Mouse (Mus musculus) thymus, postnatal 36 days (tissue): ENCODE data around the gene Gm20388.
"Not testable (repeated sequence)": the region's sequence is repeated elsewhere in the genome, so short reads cannot be mapped to it uniquely, and the experiment has no call there.

Experiments
- DNase-seq, 2 experiments: peaks; one replicate each; pipeline ENCODE4 v3.0.0; 2022; ENCODE audit warnings: mixed read lengths in 2 of 2

Gene Gm20388

DNA sequence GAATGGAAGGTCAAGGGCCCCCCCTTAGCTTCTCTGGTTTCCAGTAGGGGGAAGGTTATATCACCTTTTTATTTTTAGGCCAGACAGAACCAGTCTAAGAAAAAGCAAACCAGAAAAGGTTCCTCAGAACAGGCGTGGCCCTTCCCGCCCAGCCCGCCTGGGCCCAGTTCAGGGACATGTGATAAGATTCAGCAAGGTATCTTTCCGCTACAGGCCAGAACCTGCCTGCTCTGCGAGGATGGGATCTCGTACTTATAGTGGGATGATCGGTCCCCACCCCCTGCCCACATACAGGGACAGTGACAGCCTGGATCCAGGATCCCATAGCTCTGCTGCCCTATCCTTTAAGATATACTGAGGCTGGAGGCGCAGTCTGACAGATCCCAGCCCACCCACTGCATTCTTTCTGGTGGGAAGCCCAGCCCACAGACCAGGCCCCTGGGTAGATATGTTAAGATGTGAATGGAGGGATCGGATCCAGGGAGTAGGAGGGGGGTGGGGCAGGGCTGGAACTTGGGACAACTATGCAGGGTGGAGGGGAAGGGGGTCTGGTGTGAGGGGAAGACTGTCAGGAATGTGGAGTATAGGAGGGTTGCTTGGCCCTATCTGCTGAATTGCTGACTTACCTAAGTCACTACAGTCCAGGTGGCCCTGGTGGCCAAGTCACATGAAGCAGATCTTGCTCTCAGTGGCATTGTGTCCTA lies 3245.6 kb downstream of the Gm20388 start:
- no peak for DNase-seq

DNA sequence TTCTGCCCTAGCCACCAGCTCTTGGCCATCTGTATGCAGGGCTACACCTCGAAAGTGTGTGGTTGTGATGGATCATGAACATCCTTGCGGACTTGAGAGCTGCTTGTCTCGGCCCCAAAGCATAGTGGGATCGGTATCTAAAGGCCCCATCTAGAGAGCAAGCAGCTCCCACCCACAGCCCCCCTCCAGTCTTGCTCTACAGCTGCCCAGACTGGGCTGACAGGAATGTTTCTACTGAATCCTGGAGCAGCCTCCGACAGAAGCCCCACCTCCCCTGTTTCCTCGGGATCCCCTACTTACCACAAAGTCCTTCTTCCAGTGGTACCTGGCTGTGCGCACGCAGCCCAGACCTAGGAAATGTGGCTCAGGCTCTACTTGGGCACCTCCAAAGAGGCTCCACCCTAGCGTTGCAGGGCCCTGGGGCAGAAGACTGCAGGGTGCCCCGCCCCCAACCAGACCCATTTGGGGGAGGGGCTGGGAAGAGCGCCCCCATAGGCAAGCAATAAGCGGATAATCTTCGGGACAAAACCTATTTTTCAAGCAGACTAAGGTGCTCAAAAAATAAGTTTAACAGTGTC lies 3247.3 kb downstream of the Gm20388 start, which contains the start of gene Sult5a1:
Sult5a1 (minus strand) TSS at position 428 of the 578 bp plus-strand sequence.
- DNase-seq, result no peak

DNA sequence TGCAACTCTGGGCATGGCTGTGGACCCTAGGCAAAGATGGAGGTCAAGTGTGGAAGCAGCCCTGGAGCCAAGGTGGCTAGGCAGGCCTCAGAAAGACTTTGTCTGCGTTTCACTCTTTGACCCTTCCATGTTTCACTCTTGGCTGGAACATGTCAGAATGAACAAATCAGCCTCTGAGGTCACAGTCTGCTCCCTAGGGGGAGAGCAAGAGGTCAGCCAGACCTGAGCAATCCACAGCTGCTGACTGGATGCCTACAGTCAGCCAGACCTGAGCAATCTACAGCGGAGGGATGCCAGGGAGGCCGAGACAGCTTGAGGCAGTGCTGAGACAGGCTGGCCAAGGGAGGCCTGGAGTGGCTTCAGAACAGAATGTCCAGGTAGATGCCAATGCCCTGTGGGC lies 3270.8 kb downstream of the Gm20388 start:
- no peak for DNase-seq

DNA sequence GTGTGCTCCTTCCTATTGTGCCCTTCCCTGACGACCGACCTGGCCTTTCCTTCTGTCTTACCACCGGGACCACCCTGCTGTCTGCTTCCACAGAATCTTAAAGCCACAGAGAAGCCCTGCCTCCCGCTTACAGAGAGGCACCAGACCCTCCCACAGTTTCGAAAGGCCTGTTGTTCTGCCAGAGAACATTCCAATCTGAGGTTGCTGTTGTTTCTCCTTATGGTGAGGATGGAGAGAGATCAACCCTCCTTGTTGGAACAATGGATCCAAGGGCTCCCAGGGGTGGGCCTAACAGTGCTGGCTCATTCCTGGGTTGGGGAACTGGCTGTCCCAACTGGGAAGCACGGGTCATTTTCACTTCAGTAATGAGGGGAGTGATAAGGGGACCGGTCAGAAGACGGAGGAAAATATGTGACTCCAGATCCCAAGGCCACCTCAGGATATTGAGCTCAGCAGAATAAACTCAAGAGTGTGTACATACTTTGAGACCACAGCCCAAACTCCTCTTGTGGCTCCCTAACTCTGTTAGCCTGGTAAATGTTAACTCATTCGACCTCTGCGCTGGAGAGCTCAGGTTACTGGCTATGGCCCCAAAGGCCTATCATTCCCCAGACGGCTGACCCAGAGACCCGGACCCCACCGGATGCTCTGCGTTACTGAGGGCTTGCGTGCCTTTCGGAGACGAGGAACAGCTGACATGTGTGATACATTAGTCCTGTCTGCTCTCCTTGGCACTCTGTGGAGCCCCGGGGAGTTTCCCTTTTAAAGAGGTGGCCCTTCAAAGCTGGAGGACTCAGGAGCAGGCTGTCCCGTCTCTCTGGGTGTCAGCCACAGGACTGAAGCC lies 3275.1 kb downstream of the Gm20388 start, which contains the start of gene Dpep1:
Dpep1 (plus strand) TSS at position 677 of the 844 bp plus-strand sequence.
- DNase-seq, result no peak

DNA sequence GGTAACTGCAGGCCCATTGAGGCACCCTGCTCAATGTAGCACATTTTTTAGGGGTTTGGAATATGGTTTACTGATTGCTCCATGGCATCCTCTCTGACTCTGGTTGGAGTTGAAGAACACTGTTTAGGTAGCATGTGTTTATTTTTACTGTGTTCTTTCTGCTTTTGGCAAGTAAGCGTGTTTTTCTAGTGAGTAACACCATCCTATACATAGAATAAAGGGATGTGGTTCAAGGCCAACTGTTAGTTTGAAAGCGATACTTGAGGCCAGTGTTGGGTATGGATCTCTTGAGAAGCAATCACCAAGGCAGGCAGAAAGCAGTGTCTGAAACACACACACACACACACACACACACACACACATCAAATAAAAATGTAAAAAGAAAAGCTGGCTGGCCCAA lies 3277.4 kb downstream of the Gm20388 start:
- no peak for DNase-seq

DNA sequence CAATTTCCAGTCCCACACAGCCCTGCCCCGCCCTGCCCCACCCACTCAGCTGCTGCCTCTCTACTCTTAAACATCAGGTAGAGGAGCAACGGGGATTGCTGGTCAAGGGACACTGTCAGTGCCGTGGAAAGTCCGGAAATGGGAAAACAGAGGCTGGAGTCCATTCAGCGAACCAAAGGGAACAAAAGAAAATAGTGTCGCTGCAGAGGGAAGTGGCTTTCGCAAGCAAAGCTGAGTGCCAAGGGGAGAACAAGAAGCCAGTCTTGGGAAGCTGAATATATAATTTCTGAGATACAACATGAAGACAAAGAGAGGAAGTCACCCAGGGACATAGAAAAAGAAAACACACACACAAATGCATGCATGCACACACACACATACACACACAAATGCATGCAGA lies 3278.2 kb downstream of the Gm20388 start:
- DNase-seq, result no peak

DNA sequence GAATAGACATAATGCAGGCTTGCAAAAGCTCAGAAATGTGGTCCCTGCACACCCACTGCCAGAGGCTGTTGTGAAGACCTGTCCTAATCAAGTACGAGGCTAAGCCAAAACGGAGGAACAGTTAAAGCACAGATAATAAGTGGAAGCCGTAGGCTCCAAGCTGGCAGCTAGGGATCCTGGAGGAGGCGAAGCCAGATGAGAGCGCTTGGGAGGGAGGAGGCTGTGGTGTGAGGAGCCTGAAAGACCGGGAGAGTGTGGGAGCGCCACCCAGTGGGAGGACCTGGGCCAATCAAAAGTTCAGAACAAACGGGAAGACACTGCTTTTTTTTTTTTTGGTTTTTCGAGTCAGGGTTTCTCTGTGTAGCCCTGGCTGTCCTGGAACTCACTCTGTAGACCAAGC lies 3280.0 kb downstream of the Gm20388 start:
- DNase-seq, result peak; percentile 41 to 49

DNA sequence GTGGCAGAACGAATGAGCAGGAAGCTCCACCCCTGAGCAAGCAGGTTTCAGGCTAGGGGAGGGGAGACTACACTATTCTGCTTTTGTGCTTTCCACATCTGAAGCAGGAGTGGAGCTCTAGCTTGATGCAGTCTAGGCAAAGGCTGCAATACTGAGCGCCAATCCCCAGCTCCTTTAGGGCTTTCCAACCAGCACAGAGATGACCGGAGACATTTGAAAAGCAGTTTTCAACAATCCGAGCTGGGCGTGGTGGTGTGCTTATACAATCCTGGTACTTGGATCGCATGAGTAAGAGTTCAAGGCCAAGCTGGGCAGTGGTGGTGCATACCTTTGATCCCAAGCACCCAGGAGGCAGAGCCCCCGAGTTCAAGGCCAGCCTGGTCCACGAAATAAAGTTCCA lies 3281.3 kb downstream of the Gm20388 start:
- DNase-seq, result no peak

DNA sequence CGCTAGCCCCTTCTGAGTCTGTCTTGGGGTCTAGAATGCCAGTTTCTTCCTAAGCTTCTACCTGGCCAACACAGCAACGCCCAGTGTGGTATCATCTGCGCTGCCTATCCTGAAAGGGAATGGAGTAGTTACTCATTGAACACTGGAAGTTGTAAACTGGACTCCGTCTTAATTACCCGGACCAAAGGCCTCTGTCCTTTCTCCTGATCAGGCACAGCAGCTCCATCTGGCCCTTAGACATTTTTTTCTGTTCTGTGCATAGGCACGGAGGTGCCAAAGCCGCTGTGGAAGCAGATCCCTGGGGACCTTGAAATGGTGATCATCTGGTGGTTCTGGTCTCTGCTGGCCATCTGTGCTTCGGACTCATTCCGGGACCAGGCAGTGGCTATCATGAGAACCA lies 3283.1 kb downstream of the Gm20388 start:
- DNase-seq, result no peak

DNA sequence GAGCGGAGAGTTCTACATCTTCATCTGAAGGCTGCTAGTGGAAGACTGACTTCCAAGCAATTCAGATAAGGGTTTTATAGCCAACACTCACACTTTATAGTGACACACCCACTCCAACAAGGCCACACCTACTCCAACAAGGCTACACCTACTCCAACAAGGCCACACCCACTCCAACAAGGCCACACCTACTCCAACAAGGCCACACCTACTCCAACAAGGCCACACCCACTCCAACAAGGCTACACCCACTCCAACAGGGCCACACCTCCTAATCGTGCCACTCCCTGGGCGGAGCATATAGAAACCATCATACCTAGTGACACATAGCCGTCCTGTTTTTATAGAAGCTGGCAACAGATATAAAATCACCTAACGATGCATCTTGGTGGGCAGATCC lies 3286.4 kb downstream of the Gm20388 start:
- not testable (repeated sequence) for DNase-seq

DNA sequence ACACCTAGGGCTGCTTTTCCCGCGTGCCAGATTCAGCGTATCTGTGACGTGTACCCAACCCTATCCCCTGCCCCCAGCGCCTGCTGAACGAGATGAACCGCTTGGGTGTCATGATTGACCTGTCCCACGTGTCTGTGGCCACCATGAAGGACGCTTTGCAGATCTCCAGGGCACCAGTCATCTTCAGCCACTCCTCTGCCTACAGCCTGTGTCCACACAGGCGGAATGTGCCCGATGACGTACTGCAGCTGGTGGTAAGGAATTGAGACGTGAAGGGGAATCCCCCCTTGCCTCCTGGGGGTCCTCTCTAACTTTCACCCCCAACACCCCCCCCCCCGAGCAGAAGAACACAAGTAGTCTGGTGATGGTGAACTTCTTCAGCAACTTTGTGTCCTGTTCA lies 3289.2 kb downstream of the Gm20388 start:
- DNase-seq, result no peak

DNA sequence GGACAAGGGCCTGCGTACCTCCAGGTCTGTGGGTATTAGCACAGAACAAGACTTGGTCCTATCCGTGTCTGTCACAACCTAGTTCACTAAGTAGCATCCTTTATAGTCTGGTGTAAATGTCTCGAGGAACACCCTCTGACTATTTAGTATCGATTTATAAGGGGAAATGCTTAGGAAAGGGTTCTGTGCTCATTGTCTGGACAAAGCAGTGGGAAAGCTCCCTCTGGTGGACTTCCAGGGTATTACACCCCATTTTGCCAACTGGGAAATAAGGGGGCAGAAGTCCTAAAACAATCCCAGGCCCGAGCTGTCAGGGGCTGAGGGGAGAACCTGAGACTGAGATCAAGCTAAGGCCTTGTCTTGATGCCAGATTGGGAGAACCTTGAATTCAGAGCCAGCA lies 3291.6 kb downstream of the Gm20388 start:
- DNase-seq, result peak; percentile 39 to 59

DNA sequence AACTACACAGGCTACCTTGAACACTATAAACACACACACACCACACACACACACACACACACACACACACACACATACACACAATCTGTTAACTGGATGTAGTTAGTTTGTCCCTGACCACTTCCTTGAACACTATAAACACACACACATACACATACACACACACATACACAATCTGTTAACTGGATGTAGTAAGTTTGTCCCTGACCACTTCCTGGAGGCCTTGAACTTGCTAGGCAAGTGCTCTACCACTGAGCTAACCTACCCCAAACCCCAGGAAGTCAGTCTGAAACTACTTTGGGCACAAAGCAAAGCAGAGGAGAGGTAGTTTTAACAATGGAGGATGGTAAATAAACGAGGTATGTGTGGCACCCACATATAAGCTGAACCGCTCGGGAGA lies 3292.9 kb downstream of the Gm20388 start:
- no peak for DNase-seq

DNA sequence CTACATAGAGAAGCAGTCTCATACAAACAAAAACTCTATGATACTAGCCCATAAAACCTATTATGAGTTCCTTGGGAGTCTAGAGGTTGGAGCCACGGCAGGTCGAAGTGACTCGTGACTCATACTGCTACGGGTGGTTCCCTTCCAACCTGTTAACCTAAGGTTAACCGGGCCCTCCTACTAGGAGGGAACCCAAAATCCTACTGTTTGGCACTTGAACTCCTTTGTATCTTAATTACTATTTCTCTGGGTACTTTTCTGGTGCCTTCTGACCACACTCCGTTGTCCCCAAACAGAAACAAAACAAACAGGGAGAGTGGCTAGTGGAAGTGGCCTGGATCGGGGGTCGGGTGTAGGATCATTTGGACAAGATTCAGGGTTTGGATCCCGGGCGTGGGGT lies 3301.2 kb downstream of the Gm20388 start:
- DNase-seq, result no peak

DNA sequence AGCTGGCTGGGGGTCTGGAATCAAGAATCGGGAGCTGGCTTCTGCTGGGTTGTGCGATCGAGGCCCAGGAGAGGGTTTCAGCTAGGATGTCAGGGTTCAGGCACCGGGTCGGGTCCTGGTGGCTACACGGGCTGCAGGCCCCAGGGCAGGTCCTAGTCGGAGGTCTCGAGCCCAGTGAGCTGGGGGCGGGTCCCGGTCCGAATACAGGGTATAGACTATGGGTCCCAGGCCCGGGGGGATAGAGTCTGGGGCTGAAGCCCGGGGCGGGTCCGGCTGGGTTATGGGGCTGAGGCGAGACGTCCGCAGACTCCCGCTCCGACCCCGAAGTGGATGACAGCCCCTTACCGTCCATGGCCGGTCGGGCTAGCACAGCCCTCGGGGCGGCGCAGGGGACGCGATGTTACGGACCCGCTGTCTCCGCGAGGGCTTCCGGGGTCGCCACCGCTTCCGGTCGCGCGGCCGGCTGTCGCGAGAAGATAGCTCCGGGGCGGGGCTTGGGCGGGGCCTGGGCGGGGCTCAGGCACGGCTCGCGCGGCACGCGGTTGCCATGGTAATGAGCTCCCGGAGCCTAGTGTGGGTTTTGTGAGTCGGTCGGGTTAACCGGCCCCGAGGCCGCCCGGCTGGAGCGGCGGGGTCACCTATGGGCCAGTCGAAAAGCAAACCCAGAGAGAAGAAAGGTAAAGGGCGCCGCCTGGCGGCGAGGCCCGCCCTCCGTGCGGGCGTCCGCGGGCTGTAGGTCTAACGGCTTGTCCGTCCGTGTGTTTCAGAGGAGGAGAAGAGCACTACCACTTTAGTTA lies 3301.9 kb downstream of the Gm20388 start, which contains the start of the genes Chmp1a and Spata33:
Chmp1a (minus strand) TSS at position 443 of the 797 bp plus-strand sequence.
Spata33 (plus strand) TSS at position 512 of the 797 bp plus-strand sequence.
- DNase-seq, result peak; percentile 85 to 86

DNA sequence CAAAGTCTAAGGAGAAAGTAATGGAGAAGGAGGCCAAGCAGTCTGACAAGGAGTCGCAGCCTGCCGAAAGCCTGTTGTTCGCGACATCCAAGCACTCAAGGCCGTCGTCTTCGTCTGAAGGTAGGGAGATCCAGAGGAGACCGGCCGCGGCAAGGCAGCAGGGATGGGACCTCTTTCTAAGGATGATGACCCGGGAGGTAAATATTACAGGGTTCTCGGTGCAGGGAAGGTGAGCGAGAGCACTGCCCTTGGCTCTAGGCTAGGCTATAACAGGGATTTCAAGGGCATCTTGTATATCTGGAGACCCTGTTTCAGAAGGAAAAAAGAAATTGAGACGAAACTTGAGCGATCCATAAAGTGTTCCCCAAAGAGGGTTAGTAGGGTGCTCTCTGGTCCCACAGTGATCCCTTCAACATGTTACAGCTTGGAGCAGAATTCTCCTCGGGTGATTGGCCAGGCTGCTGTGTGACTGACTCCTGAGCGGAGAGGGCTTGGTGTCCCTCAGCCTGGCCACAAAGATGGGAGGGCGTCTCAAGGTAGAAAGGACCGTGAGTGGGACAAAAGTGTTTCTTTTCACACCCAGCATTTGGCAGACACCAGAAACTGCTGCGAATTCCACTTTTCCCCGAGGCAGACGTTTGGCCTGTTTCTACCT lies 3302.6 kb downstream of the Gm20388 start:
- no peak for DNase-seq

DNA sequence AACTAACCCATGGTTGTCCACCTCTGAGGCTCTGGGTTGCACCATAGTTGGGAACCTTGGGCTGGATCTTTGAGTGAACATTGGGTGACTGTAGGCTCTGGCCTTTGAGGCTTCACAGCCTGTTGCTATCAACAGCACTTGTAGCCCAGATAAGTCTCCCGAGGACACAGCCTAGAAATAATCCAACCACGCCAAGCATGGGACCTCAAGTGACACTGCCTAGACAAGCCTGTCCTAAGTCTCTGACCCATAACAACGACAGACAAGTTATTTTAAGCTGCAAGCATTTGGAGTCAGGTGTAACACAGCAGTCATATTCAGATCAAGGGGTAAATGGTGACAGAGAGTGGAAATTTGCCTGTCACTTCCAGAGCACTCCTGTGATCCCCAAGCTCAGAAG lies 3304.8 kb downstream of the Gm20388 start:
- DNase-seq, result no peak

DNA sequence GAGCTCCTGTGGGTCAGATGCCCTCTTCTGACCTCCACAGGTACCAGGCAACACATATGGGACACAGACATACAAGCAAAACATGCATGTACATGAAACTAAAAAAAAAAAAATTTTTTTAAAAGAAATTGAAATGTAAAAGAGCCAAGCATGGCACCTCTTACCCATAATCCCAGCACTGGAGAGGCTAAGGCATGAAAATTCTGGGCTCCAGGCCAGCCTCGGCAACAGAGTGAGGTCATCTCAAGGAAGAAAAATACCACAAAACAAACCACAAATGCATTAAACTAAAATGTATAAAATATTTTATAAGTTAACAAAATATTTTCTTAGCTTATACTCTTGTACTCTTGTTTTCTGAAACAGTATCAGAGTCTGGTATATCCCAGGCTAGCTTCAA lies 3310.3 kb downstream of the Gm20388 start:
- DNase-seq, result no peak

DNA sequence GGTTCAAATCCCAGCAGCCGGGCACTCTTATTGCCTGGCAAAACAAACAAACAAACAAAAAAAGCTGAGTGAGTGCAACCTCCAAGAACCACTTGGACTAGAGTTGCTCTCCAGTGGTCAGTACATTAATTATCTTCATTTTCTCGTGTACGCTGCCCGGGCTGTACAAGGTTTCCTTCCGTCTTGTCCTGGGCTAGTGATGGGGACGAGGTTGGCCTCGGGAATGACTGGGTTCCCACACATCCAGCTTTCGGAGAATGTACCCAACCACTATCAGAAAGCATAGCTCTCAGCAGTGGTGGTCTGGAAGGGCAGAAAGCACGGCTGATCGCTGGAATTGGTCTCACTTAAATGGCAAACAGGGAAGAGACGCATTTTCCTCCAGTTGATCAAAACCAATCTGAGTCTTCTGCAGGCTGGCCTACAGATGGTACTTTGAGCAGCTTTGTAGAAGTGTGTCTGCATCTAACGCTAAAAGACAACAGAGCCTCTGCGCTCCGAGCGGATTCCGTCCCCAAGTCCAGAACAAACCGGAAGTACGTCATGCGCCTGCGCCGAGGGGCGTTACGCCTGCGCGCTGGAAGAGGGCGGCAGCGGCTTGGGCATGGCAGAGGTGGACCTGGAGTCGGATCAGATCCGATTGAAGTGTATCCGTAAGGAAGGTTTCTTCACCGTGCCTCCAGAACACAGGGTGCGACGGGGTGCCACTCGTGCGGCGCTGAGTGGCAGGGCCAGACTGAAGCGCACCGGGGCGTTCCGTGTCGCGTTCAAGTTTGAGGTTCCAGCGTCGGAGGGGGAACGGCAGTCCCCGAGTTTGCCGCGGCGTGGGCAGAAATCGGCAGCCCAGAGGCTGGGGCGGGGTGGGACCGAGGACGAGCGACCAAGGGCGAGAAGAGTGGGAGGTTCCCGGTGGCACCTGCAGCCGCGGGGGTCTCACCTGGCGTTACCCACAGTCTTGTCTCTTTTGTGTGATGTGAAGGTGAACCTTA lies 3313.9 kb downstream of the Gm20388 start, which contains the start of gene Cdk10:
Cdk10 (plus strand) TSS at position 565 of the 989 bp plus-strand sequence.
- DNase-seq, result peak; percentile 87 to 89

DNA sequence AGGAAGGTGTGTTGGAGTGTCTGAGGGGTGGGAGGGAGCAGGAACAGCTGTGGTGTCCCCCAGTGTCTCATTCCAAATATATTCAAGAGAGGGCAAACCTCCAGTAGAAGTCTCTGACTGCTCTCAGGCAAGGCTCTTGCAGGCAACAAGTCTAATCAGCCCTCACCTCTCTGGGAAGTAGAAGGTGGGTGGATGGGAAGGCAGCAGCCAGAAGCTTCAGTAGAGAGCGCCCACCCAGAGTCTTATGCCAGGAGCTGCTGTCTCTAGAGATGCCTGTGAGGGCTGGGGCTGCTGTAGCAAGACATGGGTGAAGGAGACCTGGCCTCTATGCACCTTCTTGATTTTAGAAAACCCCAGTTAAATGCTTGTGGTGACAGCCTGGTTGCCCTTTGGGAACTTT lies 3317.8 kb downstream of the Gm20388 start:
- DNase-seq, result no peak

DNA sequence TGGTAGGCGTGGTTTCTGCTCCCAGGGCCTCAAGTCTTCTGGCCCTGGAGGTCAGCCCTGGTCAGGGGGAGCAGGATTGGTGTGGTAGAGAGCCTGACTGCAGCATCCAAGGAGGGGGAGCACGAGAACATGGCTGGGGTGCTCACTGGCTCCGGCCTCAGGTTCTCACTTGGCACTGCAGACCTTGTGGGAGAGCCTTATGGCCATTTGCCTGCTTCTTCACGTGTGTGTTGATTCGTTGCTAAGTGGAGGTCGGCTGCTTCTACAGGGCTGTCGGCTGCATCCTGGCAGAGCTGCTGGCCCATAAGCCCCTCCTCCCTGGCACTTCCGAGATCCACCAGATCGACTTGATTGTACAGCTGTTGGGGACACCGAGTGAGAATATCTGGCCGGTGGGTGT lies 3319.7 kb downstream of the Gm20388 start:
- not testable (repeated sequence) for DNase-seq
